Mouse (Mus musculus): Measurements from ENCODE around the gene Poc1b.

DNA sequence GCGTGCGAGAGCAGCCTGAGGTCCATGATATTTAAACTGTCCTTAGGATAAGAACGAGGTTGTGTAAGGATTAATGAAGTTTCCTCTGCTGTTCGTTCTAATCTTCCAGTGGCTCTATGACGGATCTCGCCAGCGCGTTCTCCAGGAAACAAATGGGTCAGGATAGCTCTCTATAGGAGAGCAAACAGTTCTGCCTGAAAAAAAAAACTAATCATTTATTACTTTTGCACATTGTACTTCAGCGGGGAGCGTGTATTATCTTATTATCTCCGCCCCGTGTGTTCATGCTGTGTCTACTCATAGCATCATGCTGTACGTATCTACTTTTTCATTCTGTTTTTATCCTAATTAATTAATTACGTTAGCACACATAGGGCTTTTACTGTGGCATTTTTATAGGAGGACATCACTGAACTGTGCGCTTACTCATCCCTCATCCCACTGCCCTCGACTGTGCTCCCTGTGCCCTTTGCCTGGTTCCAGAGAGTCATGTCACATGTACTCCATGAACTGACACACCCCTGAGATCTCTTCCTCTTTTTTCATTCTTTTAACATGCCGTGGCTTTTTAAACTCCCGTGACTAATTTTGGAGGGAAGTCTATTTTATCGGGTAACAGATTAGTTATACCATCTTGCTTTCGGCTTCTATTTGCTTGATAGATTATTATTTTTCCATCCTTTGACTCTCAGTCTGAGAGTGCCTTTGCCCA is 140.1 kb downstream of the Poc1b start:
- TF ChIP-seq POLR2A (IDR thresholded peaks at IDR 0.05; ENCODE audit: low read depth, low read length) (no peak), CTCF (IDR thresholded peaks at IDR 0.05; ENCODE audit: extremely low read depth, insufficient read depth, insufficient read length, insufficient replicate concordance) (no peak)
